Mouse (Mus musculus): ENCODE measurements around the gene Bsg. TPM values are rescaled to one million over a fixed set of nuclear protein-coding genes. Genes with fewer than 3 reads are reported as not detected.
A peak's percentile ranks its signal among the peaks of the same experiment; 100 is the strongest.

The Bsg gene
- total RNA-seq, 2 experiments from 2014 or later = 555 to 610 TPM

DNA sequence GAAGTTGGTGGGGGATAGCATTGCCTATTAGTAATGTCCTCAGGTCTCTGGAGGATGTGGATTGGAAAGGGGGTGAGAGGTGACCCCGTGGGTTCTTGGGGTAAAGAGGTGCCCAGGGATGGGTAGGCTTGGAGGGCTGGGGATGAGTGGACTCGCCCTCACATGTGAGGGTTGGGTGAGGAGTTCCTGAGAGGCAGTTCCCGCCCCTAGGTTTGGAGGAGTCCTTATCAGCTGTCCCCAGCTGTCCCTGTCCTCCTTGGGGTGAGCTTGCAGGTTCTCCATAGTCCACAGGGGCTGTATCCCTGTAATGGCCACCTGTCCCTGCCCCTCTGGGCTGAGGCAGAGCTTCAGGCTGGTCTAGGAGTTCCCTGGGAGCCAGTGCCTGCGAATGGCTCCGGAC is 1.7 kb downstream of the Bsg start:
- DNase-seq = no peak

DNA sequence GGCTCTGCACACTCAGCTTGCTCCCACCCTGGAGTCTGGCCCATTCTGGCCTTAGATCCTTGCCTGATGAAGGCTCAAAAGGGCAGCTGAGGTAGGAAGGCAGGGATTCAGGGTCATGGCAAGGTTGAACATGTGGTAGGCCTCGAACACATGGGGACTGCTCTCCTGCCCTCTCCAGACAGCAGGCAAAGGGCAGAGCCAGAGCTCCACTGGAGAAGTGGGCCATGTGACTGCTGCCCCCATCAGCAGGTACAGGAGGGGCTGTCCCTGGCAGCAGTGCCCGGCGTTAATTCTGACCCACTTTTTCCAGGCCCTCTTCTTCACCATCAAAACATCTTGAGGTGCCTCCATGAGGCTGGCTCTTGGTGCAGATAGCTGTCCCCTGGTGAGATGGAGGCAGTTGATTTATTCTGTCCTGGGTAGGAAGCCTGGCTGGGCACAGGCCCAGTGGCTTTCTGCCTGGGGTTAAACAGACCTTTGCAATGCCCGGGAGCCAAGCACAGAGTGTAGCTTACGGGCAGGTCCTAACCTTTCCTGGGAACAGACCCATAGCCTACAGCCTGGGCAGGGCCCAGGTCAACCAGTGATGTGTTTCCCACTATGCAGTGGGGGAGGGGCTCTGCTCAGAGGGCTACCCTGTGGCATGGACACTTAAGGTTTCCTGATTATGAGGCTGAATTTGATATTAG is 2.3 kb downstream of the Bsg start:
- no peak for DNase-seq

DNA sequence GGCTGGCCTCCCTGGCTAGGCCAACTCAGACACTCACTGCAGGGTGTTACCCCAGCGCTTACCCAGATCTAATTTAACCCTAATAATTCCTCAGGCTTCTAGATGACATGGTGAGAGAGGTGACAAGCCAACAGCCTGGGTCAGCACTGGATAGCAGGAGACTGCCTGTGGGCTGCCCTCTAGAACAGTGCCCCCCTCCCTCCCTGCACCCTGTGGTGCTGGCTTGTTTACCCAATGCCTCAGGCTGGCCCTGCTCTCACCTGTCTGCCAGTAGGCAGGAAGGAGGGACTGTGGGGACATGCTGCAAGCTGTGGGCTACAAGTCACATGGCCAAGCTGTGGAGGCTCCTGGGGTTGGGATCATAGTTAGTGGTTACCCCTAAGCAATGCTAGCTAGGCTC is 2.9 kb downstream of the Bsg start:
- DNase-seq = no peak

DNA sequence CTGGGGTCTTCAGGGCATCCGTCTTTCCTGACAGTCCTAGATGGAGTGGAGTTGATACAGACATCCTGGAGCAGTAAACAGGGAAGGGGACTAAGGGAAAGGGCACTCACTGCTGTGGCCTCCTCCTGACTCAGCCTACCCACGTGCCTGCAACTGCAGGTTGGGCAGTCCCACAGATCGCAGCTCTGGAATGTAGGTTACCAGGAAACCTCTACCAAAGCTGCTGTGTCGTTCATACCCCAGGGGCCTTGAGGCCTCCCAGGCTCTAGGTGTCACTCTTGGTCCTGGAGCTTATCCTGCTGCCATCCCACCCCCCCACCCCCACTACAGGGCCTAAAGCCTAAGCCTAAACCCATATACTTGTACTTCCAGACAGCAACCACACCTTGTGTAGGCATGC is 3.5 kb downstream of the Bsg start:
- no peak for DNase-seq

DNA sequence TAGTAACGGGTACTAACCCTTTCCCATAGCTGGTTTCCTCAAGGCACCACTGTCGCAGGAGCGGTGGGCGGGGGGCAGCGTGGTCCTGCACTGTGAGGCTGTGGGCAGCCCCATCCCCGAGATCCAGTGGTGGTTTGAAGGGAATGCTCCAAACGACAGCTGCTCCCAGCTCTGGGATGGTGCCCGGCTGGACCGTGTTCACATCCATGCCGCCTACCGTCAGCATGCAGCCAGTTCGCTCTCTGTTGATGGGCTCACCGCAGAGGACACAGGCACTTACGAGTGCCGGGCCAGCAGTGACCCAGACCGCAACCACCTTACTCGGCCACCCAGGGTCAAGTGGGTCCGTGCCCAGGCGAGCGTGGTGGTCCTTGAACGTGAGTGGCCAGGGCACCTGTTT is 4.4 kb downstream of the Bsg start:
- DNase-seq = no peak

DNA sequence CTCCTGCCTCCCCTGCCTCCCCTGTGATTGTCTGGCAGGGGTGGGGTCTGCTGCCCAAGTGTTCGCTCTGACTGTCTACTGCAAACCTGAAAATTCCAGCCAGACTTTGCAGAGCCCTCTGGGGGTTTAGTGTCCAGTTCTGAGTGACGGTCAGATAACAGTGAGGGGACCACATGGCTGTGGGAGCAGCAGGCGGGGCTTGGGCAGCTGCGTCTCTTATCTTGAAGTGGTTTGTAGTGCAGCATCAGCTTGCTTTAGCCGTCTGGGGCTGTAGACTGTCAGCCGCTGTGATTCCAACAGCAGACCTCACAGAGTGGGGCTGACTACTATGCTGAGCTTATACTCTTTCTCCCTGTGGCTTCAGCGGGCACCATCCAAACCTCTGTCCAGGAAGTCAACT is 5.0 kb downstream of the Bsg start:
- no peak for DNase-seq

DNA sequence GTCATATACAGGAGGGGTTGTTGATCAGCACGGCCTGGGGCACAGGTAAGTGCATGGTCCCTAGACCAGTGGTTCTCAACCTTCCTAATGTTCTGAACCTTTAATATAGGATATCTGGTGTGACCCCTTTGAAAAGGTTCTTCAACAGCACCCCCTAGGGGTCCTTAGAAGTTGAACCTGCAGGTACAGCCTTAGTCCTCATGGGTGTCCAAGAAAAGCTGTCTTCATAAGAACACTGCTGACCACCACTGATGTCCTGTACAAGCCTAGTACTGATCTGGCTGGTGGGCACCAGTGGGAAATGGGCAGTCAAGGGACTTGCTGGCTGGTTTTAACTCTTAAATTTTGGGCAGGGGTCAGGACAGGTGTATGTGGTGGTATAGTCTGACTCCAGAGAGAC is 7.7 kb downstream of the Bsg start:
- DNase-seq = no peak

DNA sequence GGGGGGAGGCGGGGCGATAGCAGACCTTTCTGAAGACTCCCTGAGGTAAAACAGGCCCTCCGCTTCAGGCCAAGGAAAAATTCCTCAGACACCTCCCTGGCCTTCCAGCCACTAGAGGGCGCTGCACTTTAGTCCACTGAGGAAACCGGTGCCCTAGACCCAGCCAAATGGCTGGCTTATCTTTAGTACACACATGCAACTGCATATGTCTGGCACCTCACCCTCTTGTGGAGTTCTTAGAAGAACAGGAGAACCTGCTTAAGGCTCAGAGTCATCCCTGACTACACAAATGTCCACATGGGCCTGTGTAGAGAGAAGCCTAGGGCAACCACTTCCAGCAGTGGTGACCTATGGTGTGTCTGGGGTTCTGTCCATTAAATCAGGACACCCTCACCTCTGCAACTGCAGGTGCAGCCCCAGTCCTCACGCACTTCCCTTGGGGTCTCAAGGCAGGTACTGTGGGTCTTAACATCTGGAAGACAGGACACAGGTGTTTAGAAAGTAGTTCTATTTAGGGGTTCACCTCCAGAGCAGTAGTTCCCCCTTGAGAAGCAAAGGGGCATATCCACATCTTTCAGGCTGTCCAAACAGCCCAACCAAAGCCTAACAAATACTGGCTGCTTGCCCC is 8.3 kb downstream of the Bsg start:
- peak; percentile 67 to 71 for DNase-seq

DNA sequence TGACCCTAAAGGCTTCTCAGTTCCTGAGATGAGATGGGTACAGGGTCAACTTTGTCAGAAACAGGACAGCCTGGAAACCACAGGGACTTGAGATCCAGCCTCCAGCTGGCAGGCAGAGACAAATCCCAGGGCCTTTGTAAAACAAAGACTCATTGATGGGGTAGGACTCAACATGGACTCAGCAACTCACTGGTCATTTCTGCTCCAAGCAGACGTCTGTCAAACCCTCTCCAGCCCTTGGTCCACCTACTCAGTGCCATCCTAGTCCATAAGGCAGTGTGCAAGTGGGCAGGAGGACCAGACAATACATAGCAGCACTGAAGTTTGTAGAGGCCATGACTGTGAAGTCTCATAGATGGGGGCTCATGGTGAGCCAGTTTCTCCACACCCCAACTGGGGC is 8.9 kb downstream of the Bsg start:
- no peak for DNase-seq

DNA sequence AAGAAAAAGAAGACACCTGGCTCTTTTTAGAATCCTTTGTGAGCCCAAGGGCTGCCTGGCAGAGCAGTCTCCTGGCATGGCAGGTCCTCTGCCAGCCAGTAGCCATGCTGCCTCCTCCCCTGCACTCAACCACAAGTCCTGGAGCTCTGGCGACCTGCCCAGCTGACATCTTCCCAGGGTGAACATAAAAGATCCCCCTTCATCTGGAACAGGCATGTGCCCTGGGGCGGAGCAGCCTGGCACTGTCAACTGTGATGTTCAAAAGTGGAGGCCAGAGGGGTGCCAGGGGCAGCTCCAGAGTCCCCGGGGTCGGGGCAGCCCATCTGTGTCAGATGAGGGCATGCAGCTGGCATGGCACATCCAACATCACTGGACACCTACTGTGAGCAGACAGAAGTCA is 10.7 kb downstream of the Bsg start:
- DNase-seq = no peak

DNA sequence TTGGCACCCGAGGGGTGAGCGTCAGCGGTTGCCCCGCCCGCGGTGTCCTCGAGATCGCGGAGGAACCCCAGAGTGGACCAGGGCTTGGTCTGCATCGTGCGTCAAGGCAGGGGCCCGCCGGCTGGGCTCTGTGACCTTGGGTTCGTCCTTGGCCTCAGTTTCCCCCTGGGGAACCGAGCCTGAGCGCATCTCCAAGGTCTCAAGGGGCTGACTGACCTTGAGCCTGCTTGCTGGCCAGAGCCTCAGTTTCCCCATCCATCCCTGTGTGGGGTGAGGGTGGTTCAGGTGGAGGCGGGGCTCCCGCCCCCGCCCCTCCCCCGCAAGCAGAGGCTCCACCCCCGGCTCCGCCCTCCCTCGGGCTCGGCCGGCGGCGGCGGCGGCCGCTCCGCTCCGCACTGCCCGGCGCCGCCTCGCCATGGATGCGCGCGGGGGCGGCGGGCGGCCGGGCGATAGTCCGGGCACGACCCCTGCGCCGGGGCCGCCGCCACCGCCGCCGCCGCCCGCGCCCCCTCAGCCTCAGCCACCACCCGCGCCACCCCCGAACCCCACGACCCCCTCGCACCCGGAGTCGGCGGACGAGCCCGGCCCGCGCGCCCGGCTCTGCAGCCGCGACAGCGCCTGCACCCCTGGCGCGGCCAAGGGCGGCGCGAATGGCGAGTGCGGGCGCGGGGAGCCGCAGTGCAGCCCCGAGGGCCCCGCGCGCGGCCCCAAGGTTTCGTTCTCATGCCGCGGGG is 12.1 kb downstream of the Bsg start, which contains the start of gene Hcn2:
Gene Hcn2 (plus strand): TSS at position 381 of the 734 bp plus-strand sequence.
- no peak for DNase-seq

DNA sequence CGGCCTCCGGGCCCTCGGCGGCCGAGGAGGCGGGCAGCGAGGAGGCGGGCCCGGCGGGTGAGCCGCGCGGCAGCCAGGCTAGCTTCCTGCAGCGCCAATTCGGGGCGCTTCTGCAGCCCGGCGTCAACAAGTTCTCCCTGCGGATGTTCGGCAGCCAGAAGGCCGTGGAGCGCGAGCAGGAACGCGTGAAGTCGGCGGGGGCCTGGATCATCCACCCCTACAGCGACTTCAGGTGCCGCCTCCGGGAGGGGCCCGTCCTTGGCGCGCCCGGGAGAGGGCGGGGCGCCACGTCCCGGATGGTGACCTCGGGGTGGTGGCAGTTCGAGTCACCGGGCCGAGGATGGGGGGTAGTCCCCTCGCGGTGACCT is 12.7 kb downstream of the Bsg start:
- peak in 1 of 2 experiments; percentile 51 for DNase-seq

DNA sequence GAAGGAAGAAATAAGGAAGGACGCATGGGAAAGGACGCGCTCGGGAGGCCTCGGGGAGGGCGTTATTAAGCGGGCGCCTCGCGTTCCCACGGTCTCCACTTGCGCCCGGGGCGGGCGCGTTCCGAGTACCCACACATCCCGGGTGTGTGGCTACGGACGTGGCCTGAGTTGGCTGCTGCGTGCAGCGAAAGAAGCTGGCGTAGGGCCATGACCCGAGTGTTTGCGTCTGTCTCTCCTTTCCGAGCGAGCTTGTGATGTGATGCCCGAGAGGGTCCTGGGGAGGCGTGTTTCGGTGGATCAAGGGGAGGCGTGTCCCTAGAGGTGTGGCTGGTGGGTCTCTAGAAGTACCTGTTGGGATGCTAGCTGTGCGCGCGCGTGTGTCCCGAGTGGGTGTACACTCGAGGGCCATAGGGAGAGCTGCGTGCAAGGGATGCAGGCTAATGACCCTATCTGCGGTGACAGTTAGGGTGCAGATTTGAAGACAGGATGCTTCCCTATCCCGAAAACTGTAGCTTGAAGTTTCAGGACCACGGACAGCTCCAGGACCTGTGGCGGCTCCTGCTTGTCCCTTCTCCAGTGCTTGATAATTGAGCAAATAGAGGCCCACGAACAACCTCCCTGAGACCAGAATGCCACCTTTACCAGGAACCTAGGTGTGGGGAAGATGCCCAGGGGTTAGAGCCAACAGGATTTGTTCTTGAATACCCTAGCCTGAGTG is 13.5 kb downstream of the Bsg start:
- DNase-seq = no peak

DNA sequence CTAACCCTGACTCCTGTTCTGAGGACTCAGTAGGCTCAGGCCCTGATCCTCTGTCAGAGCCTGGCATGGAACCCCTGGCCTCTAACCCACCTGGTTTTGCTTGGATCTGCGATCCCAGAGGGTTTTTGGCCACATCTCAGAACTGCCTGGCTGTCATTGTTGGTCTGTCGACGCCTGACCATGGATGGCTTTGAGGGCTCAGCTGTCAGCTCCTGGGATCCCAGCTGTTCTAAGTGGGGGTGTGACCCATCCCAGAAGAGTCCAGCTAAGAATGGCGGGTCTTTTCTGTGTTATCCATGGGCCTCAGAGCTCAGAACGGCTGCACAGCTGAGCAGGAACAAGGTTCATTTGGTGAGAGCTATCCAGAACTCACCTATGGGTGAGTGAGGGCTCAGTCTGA is 16.8 kb downstream of the Bsg start:
- DNase-seq = no peak

DNA sequence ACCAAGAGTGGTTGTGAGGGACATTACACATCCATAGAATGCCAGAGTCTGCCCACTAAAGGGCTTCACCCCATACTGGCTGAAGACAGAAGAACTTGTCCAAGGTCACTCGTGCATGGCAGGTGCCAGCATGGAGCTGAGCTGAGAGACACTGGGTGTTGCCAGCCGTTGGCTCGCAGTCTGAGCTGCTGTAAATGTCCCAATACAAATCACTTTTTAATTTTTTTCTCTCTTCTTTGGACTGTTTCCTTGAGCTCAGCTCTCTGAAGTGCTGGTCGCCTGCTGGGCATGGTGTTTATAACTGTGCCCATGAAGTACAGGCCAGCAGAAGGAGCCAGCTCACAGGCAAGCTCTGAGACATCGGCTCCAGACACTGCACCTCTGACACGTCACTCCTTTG is 18.8 kb downstream of the Bsg start:
- no peak for DNase-seq

DNA sequence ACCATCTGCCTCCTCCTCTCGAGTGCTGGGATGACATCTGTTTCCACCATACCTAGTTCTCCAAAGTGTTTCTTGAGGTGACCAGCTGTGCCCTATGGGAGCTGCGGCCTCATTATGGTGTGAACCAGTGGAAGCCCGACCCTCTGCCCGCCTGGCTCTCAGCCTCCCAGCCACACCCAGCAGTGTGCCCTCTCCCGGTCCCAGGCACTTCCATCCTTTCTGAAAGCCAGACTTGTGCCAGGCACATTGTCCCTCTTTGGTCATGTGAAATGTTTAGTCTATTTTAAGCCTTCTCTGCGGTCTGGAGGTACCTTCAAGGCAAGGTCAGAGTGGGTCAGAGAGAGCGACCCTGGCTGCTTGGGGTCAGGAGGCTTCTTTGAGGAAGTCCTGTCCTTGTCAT is 19.4 kb downstream of the Bsg start:
- no peak for DNase-seq

DNA sequence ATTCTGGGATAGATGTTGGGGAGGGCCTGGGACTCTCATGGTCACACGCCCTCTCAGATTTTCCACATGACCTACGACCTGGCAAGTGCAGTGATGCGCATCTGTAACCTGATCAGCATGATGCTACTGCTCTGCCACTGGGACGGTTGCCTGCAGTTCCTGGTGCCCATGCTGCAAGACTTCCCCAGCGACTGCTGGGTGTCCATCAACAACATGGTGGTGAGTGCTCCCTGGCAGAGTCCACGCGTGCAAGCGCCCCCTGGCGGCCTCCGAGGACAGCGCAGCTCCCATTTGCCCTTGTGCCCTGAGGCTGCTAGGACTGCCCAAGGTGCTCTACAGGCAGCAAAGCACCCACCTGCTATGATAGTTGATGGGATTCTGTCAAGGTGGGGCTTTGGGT is 21.8 kb downstream of the Bsg start:
- DNase-seq = no peak

DNA sequence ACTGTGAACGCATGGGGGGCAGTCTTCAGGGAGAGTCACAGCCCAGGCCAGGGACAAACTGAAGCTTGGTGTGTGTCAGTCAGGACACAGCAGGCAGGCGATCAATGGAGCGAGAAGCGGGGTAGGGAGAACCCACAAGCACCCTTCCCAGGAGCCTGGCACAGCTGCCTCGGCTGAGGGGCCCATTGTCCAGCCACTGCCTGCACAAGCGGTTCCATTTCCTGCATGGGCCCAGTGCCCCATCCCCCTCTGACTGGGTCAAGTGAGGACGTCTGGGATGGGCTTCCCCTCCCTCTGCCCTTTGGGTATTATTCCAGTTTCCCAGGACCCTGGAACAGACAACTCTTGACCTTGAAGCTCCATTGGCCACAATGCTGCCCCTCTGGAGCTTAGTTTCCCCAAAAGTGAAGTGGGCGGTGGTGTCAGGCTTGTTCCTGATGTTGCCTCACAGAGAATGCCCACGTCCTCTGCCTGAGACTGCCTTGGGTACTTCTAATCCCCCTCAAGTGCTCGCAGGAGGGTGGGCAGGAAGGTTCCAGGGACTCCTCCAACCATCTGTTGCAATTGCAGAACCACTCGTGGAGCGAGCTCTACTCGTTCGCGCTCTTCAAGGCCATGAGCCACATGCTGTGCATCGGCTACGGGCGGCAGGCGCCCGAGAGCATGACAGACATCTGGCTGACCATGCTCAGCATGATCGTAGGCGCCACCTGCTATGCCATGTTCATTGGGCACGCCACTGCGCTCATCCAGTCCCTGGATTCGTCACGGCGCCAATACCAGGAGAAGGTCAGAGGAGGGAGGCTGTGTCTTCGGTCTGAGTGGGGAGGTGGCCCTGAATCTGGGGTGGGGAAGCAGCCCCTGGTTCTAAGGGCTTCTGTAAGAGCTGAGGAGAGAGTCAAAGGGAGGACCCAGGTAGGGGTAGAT is 24.3 kb downstream of the Bsg start:
- peak in 1 of 2 experiments; percentile 54 for DNase-seq

DNA sequence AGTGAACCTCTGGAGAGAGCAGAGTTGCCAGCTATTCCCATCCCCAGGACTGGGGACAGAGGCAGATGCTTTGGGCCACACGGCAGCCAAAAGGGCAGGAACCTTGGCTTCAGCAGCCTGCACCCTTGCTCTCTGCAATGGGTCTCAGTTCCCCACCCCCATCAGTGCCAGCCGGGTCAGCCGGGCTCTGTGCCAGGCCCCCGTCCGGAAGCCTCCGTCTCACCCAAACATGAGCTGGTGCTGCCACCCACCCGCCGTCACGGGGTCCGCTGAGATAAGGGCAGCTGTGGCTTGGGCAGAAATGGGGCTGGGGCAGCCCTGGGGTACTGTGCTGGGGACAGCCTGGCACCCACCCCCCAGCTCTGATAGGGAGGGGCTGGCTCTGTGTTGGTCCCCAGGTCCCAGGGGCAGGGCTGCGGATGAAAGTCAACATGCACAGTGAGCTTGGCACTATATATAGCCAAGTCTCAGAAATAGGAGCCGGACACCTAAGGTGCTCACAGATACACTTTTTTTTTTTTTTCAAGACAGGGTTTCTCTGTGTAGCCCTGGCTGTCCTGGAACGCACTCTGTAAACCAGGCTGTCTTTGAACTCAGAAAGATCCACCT is 25.2 kb downstream of the Bsg start:
- DNase-seq = peak in 1 of 2 experiments; percentile 55

DNA sequence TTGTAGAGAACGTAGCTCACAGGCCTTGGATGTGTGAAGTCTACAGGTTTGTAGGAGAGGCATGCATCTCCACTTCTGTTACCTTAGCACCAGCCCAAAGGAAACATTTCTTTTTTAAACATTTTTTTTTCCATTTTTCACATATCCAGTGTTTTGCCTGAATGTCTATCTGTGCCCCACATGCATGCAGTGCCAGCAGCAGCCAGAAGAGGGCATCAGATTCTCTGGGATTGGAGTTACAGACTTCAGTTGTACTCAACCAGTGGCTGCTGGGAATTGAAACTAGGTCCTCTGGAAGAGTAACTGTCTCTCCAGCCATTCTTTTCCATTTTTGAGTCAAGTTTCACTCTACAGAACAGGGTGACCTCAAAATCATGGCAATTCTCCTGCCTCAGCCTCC is 28.2 kb downstream of the Bsg start:
- no peak for DNase-seq

DNA sequence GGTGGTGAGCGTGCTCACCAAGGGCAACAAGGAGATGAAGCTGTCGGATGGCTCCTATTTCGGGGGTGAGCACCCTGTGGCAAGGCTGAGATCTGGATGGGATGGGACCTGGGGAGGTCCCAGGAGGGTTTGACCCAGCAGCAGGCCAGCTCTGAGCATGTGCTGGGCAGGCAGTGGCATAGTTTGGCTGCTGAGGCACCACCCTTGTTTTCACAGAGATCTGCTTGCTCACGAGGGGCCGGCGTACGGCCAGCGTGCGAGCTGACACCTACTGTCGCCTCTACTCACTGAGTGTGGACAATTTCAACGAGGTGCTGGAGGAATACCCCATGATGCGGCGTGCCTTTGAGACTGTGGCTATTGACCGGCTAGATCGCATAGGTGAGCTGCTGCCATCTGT is 29.6 kb downstream of the Bsg start:
- no peak for DNase-seq

DNA sequence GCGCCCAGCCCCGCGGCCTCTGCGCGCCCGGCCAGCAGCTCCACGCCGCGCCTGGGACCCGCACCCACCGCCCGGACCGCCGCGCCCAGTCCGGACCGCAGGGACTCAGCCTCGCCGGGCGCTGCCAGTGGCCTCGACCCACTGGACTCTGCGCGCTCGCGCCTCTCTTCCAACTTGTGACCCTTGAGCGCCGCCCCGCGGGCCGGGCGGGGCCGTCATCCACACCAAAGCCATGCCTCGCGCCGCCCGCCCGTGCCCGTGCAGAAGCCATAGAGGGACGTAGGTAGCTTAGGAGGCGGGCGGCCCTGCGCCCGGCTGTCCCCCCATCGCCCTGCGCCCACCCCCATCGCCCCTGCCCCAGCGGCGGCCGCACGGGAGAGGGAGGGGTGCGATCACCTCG is 31.1 kb downstream of the Bsg start:
- DNase-seq = no peak

Data from layer of hippocampus, postnatal 36 days (tissue).